Mouse (Mus musculus) limb, embryonic 10.5 days (tissue): Measurements from ENCODE around the gene Det1. TPM values are rescaled to one million over a fixed set of nuclear protein-coding genes. Genes with fewer than 3 reads are reported as not detected.

Experiments used
- DNase-seq: peaks from one replicate; pipeline ENCODE4 v3.0.0-alpha.2; 2017; ENCODE audit warnings: low spot score
- H3K27ac ChIP-seq: fragments of 300-500 bp; sonication (generic); 2 replicates; pipeline ENCODE4 v1.5.1; 2016; ENCODE audit warnings: mild to moderate bottlenecking
- H3K27me3 ChIP-seq: fragments of 300-500 bp; sonication (generic); 2 replicates; pipeline ENCODE4 v1.6.1; 2016; ENCODE audit warnings: low read depth, mild to moderate bottlenecking; ENCODE audit not compliant: poor library complexity, severe bottlenecking
- H3K36me3 ChIP-seq: fragments of 300-500 bp; sonication (generic); 2 replicates; pipeline ENCODE4 v1.6.1; 2016; ENCODE audit warnings: mild to moderate bottlenecking, moderate library complexity
- H3K4me1 ChIP-seq: fragments of 300-500 bp; sonication (generic); 2 replicates; pipeline ENCODE4 v1.6.1; 2016
- H3K4me3 ChIP-seq: fragments of 300-500 bp; sonication (generic); 2 replicates; pipeline ENCODE4 v1.5.1; 2016; ENCODE audit warnings: mild to moderate bottlenecking, moderate library complexity
- H3K9me3 ChIP-seq: fragments of 300-500 bp; sonication (generic); replicated peaks from 2 replicates; pipeline ENCODE4 v1.6.1; 2016; ENCODE audit warnings: mild to moderate bottlenecking
- WGBS: fragments of 180-500 bp; shearing (Covaris S2); methylation state at CpG from one replicate; pipeline ENCODE4 v1.1.7; 2016; 5-methylcytosine and 5-hydroxymethylcytosine counted together
- polyA plus RNA-seq: library from polyadenylated mRNA; unstranded; fragments of >200 nt; fragmentation: Nextera tagmentation; extraction: Ambion mirVana; gene quantifications from 2 replicates; pipeline ENCODE4 v1.2.1, GENCODE M21; 2016

Gene Det1
- polyA plus RNA-seq, 1 experiment from 2014 or later = 23.5 TPM

- no peak for DNase-seq
- peaks cover 69% of the 10 kb centered on the region for H3K27me3 ChIP-seq
- H3K4me3 ChIP-seq = peak overlapping the region; percentile 45
- H3K27ac ChIP-seq = no peak overlapping the region
- no peaks in the 10 kb centered on the region for H3K9me3 ChIP-seq
- no peaks in the 10 kb centered on the region for H3K36me3 ChIP-seq
- WGBS = 21% methylated on average over 16 of the region's 16 CpGs
- peaks cover 46% of the 10 kb centered on the region for H3K4me1 ChIP-seq
Observed at GRCm38 (mm10) chr7:78881607-78882468, 34.8 kb upstream of the Det1 start.

- Histone ChIP-seq H3K4me3 (no peak overlapping the region), H3K27ac (no peak overlapping the region), H3K36me3 (no peaks in the 10 kb centered on the region), H3K9me3 (no peaks in the 10 kb centered on the region), H3K4me1 (no peaks in the 10 kb centered on the region), H3K27me3 (no peaks in the 10 kb centered on the region)
- WGBS = 84% methylated on average over 5 of the region's 5 CpGs
- DNase-seq = no peak
Observed at GRCm38 (mm10) chr7:78872831-78873230, 25.8 kb upstream of the Det1 start.

GRCm38 (mm10) chr7:78872366-78872765, 25.3 kb upstream of the Det1 start:
- Histone ChIP-seq H3K9me3 (no peaks in the 10 kb centered on the region), H3K4me1 (no peaks in the 10 kb centered on the region), H3K36me3 (no peaks in the 10 kb centered on the region), H3K4me3 (no peak overlapping the region), H3K27me3 (no peaks in the 10 kb centered on the region), H3K27ac (no peak overlapping the region)
- no peak for DNase-seq
- WGBS = 89% methylated on average over 6 of the region's 6 CpGs

GRCm38 (mm10) chr7:78868731-78869130, 21.7 kb upstream of the Det1 start:
- Histone ChIP-seq H3K27me3 (no peaks in the 10 kb centered on the region), H3K36me3 (no peaks in the 10 kb centered on the region), H3K4me1 (peaks cover 16% of the 10 kb centered on the region), H3K4me3 (no peak overlapping the region), H3K9me3 (no peaks in the 10 kb centered on the region), H3K27ac (no peak overlapping the region)
- DNase-seq = no peak
- WGBS = 78% methylated on average over 5 of the region's 5 CpGs

GRCm38 (mm10) chr7:78865212-78865949, 18.3 kb upstream of the Det1 start:
- no peak for DNase-seq
- Histone ChIP-seq H3K9me3 (no peaks in the 10 kb centered on the region), H3K4me3 (no peak overlapping the region), H3K27me3 (no peaks in the 10 kb centered on the region), H3K27ac (no peak overlapping the region), H3K4me1 (peaks cover 16% of the 10 kb centered on the region), H3K36me3 (no peaks in the 10 kb centered on the region)
- 52% methylated on average over 12 of the region's 12 CpGs for WGBS

GRCm38 (mm10) chr7:78864446-78864802, 17.4 kb upstream of the Det1 start:
- Histone ChIP-seq H3K4me3 (no peak overlapping the region), H3K9me3 (no peaks in the 10 kb centered on the region), H3K36me3 (no peaks in the 10 kb centered on the region), H3K27ac (0 out of 2 replicates have a peak overlapping the region, but pooled peaks have one; percentile 17), H3K27me3 (no peaks in the 10 kb centered on the region), H3K4me1 (peaks cover 16% of the 10 kb centered on the region)
- DNase-seq = no peak
- WGBS = 69% methylated on average over 4 of the region's 4 CpGs

GRCm38 (mm10) chr7:78863796-78864445, 16.9 kb upstream of the Det1 start:
- H3K27me3 ChIP-seq = no peaks in the 10 kb centered on the region
- H3K4me1 ChIP-seq = peaks cover 16% of the 10 kb centered on the region
- 0 out of 2 replicates have a peak overlapping the region, but pooled peaks have one; percentile 17 for H3K27ac ChIP-seq
- DNase-seq = no peak
- no peaks in the 10 kb centered on the region for H3K36me3 ChIP-seq
- H3K4me3 ChIP-seq = no peak overlapping the region
- no peaks in the 10 kb centered on the region for H3K9me3 ChIP-seq
- 72% methylated on average over 7 of the region's 7 CpGs for whole genome bisulfite sequencing

- H3K4me3 ChIP-seq = no peak overlapping the region
- no peaks in the 10 kb centered on the region for H3K4me1 ChIP-seq
- no peak for DNase-seq
- no peaks in the 10 kb centered on the region for H3K36me3 ChIP-seq
- H3K27ac ChIP-seq = no peak overlapping the region
- H3K27me3 ChIP-seq = no peaks in the 10 kb centered on the region
- 71% methylated on average over 5 of the region's 5 CpGs for WGBS
- H3K9me3 ChIP-seq = no peaks in the 10 kb centered on the region
Observed at GRCm38 (mm10) chr7:78855044-78855655, 8.1 kb upstream of the Det1 start.

GRCm38 (mm10) chr7:78854051-78854450, 7.0 kb upstream of the Det1 start:
- H3K4me1 ChIP-seq = no peaks in the 10 kb centered on the region
- WGBS = 75% methylated on average over 4 of the region's 4 CpGs
- no peaks in the 10 kb centered on the region for H3K36me3 ChIP-seq
- H3K27me3 ChIP-seq = no peaks in the 10 kb centered on the region
- DNase-seq = no peak
- H3K9me3 ChIP-seq = no peaks in the 10 kb centered on the region
- no peak overlapping the region for H3K4me3 ChIP-seq
- no peak overlapping the region for H3K27ac ChIP-seq

- H3K9me3 ChIP-seq = no peaks in the 10 kb centered on the region
- H3K4me1 ChIP-seq = peaks cover 8% of the 10 kb centered on the region
- H3K36me3 ChIP-seq = peaks cover 32% of the 10 kb centered on the region
- no peak for DNase-seq
- WGBS = 45% methylated on average over 12 of the region's 12 CpGs
- H3K27me3 ChIP-seq = no peaks in the 10 kb centered on the region
- peak overlapping the region; percentile 89 for H3K4me3 ChIP-seq
- H3K27ac ChIP-seq = peak overlapping the region; percentile 96
Observed at GRCm38 (mm10) chr7:78846066-78846716, 872 bp downstream of the Det1 start.

- DNase-seq = no peak
- Histone ChIP-seq H3K4me1 (peaks cover 8% of the 10 kb centered on the region), H3K9me3 (no peaks in the 10 kb centered on the region), H3K36me3 (peaks cover 69% of the 10 kb centered on the region), H3K4me3 (no peak overlapping the region), H3K27ac (no peak overlapping the region), H3K27me3 (no peaks in the 10 kb centered on the region)
- WGBS = 86% methylated on average over 5 of the region's 5 CpGs
Observed at GRCm38 (mm10) chr7:78841601-78842000, 5.5 kb downstream of the Det1 start.

GRCm38 (mm10) chr7:78837250-78837649, 9.8 kb downstream of the Det1 start:
- Histone ChIP-seq H3K27me3 (no peaks in the 10 kb centered on the region), H3K27ac (no peak overlapping the region), H3K4me1 (no peaks in the 10 kb centered on the region), H3K9me3 (no peaks in the 10 kb centered on the region), H3K36me3 (peaks cover 71% of the 10 kb centered on the region), H3K4me3 (no peak overlapping the region)
- WGBS = 92% methylated on average over 4 of the region's 4 CpGs
- DNase-seq = no peak
